18 mouse cellular contexts compared by ENCODE assay signal in genomic region chr17:78321216-78321835, GRCm38 (mm10).
A peak's percentile ranks its signal among the peaks of the same experiment; 100 is the strongest.
DNase-seq lines count a peak whose midpoint lies in the region; TF ChIP-seq lines count a peak whose summit lies in the region.
"Had no signal": no experiment of that assay in that cellular context is flagged by ENCODE, and none has a peak within 500 bp of the region (broad histone marks: within the 10 kb centered on the region; RNA-seq: fewer than 3 reads in every experiment).

No protein-coding gene starts in this region.

- no peak for TF ChIP-seq CTCF in cortical plate, adult 2 months (IDR thresholded peaks at IDR 0.05; ENCODE audit: extremely low read depth, insufficient read depth, low read length)

- no peak for TF ChIP-seq POLR2A in cortical plate, adult 2 months (IDR thresholded peaks at IDR 0.05; ENCODE audit: extremely low read depth, insufficient read depth, low read length)

- peaks cover 18% of the 10 kb centered on the region for H3K4me1 ChIP-seq in brown adipose tissue, adult 24 weeks (ENCODE audit: control insufficient read depth, insufficient read depth, insufficient read length, low read length)
- H3K4me1 ChIP-seq in cortical plate, adult 2 months (ENCODE audit: control insufficient read depth, insufficient read depth, low read length), result no peaks in the 10 kb centered on the region
- H3K4me1 ChIP-seq: limb, embryonic 10.5 days had no signal

- peak overlapping the region; percentile 10 for H3K27ac ChIP-seq in brown adipose tissue, adult 24 weeks (replicated peaks; ENCODE audit: low read depth, low read length)
- 0 out of 2 replicates have a peak overlapping the region, but pooled peaks have one; percentile 46 for H3K27ac ChIP-seq in cortical plate, adult 2 months (ENCODE audit: insufficient read depth, low read length)
- H3K27ac ChIP-seq: embryonic facial prominence, embryonic 12.5 days; heart, embryonic 13.5 days; hindbrain, embryonic 12.5 days; limb, embryonic 10.5 days had no signal

- intact Hi-C loops in heart, postnatal 25 days (cut with DNase I), result no loop called here
- intact Hi-C loops in heart, postnatal 14 days (cut with DNase I), result no loop called here

- peak; percentile 17 for DNase-seq in heart, postnatal 25 days (ENCODE audit: low spot score)
- DNase-seq in heart, postnatal 14 days, result no peak
- DNase-seq in lung, postnatal 10 days, result peak; percentile 29
- no peak for DNase-seq in urinary bladder, postnatal 14 days (ENCODE audit: low spot score)
- DNase-seq in right cerebral cortex, postnatal 25 days, result no peak
- no peak for DNase-seq in embryo, embryonic 11 days
- DNase-seq: adrenal gland, adult 2 months; cerebellum, adult 8-10 months; gastrocnemius, postnatal 14 days; kidney, adult 9 months; right cerebral cortex, adult 18-20 months; thymus, postnatal 36 days had no signal

- H3K4me3 ChIP-seq in brown adipose tissue, adult 24 weeks (ENCODE audit: insufficient read depth, low read depth, low read length), result no peak overlapping the region
- no peak overlapping the region for H3K4me3 ChIP-seq in cortical plate, adult 2 months (ENCODE audit: insufficient read depth, low read length)
- H3K4me3 ChIP-seq: embryonic facial prominence, embryonic 12.5 days; heart, embryonic 13.5 days; hindbrain, embryonic 12.5 days; limb, embryonic 10.5 days had no signal

Comparison
In these comparisons a context has a peak if more than half of its experiments do, and no peak if none do; other contexts are left out.
1. DNase-seq: peak in heart, postnatal 25 days (single experiment) and lung, postnatal 10 days (single experiment); none in heart, postnatal 14 days (0 of 2), urinary bladder, postnatal 14 days (single experiment), right cerebral cortex, postnatal 25 days (single experiment) and embryo, embryonic 11 days (single experiment).